Mouse (Mus musculus) frontal cortex, postnatal 25 days (tissue): Measurements from ENCODE around the gene Lbx1.

ENCODE experiments used
- DNase-seq, 2 experiments: peaks; one replicate each; pipeline ENCODE4 v3.0.0; 2022; ENCODE audit warnings: low spot score in 2 of 2

Gene Lbx1

GRCm38 (mm10) chr19:45233496-45234127, 2.0 kb downstream of the Lbx1 start:
- no peak for DNase-seq

DNA sequence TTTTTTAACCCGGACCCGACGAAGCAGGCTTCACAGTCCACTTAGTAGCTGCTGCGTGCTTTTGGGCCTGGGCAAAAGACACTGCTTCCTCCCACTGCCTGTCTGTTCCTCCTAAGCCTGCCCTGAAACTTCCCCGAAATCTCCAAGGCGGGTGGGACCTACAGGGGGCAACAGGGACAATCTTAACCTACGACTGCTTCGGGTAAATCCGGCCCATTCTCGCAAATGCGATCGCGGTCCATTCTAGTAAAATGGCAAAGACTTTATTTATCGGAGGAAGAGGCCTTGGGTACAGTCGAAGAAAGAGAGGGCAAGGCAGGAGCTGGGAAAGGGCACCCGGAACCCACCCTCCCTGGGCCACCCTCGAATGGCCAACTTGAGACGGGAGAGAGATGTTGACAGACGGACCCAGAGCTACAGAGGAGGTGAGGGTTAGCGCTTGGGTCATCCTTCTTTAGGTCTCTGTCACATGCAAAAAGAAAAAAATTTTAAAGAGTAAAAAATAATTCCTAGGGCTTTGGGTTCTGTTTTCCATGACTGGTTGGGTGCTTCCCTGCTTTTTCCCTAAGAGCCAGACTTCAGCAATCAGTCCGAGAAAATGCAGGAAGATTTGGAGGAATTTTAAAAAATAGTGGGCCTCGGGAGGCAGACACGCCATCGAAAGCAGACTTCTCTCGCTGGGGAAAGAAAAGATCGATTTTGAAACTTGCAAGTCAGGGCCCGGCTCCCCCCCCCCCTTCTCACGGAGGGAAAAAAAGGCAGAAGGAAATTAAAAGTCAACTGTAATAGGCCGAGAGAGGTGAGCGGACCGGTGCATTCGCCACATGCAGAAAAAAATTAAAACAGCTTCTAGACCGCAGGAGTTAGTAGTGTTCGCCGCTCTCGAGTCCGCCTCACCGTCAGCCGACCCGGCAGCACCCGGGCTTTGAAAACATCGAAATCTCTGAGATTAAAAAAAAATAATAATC, 2.9 kb downstream of the Lbx1 start:
- no peak for DNase-seq

- DNase-seq = no peak
Measured at GRCm38 (mm10) chr19:45232036-45232410, 3.6 kb downstream of the Lbx1 start.

DNA sequence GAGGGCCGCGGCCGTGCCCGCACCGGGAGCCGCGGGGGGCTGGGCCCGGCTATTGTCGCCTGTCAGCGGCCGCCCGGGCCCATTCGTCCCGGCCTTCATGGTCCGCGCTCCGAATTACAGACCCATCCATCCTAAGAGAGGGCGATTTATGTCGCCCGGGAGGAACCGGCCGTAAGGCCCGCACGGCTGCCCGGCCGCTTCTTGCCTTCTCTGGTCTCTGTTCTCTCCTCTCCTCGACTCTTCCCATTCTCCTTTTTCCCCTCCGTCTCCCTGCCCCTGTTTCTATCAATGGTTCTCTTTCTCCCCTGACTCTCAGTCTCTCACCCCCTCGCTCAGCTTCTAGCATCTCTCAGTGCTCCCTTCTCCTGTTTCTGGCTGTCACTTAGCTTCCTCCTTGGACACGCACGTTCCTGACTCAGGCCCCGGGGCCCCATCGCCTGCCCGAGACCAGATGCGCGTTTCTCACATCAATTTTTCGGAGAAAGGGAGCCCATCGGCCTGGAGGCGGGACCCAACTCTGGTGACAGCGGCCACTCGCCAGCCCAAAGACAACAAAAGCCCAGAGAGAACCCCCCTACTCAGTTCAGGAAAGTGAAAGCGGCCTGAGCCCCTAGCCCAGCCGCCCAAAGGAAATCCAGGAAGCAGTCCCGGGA, 4.1 kb downstream of the Lbx1 start:
- DNase-seq = no peak

- no peak for DNase-seq
Measured at GRCm38 (mm10) chr19:45230848-45231382, 4.7 kb downstream of the Lbx1 start.

DNA sequence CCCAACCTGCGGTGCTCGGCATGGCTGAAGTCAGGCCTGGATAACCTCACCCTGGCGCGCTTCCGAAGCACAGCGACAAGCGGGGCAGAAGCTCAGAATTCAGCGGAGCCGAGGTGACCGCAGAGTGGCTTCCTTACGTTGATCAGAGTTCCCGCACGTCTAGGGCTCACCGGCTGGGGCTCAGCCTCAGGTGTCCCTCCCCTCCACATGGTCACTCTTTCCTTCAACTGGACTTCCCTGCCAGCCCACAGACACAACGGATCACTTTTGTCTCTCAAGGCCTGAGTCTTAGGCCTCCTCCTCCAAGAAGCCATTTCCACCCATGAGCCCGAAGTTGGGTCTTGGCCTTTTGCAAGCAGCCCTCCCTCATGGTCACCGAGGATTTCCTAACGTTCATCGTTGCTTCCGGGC, 5.4 kb downstream of the Lbx1 start:
- no peak for DNase-seq

GRCm38 (mm10) chr19:45229378-45230135, 6.1 kb downstream of the Lbx1 start:
- no peak for DNase-seq

DNA sequence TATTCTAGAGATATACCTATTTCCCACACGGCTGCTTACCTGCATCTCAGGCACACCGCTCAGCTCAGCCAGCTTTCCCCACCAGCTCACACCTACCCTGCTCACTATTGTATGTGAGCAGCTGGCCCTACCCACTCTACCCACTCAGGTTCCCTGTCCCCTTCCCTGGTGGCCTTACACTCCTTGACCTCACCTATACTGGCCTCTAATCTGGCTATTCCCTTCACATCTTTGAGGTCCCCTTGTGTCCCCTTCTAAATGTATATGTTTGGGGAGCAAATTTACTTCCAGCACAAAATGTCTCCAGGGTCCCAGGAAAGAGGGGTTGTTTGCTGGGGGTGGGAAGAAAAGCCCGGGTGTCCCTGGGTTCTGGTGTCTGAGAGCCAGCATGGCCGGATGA, 6.8 kb downstream of the Lbx1 start:
- no peak for DNase-seq

GRCm38 (mm10) chr19:45228097-45228496, 7.5 kb downstream of the Lbx1 start:
- DNase-seq = no peak

- no peak for DNase-seq
Measured at GRCm38 (mm10) chr19:45227671-45228070, 7.9 kb downstream of the Lbx1 start.

GRCm38 (mm10) chr19:45227049-45227448, 8.6 kb downstream of the Lbx1 start:
- DNase-seq = no peak

GRCm38 (mm10) chr19:45226246-45226645, 9.4 kb downstream of the Lbx1 start:
- no peak for DNase-seq

DNA sequence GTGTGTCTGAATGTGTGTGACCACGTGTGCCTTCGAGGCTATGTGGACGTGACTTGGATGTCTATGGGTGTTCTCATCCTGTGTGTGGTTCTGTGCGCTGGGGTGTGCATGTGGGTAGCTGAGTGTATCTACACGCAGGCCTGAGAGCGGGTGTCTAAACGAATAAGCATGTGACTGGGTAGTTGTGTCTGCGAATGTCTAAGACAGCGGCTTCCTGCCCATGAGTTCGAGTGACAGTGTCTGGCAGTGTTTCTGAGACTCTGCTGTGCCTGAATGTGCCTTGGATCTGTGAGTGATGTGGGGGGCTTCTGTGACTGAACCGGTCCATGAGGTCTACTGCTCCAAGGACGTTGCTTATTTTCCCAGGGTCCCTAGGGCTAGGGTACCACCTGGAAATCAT, 10.5 kb downstream of the Lbx1 start:
- DNase-seq = no peak

DNA sequence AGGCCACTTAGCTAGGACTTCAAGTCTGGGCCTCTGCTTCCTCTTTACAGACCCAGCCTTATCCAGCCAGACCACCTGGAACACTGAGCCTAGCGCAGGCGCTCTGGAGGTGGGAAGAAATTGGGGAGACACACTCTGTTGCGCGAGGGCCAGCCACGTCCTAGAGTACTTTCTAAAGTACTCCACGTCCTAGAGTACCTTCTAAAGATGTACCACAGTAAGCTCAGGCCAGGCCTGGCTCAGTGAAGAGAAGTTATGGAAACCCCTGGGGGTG, 11.4 kb downstream of the Lbx1 start:
- no peak for DNase-seq

DNA sequence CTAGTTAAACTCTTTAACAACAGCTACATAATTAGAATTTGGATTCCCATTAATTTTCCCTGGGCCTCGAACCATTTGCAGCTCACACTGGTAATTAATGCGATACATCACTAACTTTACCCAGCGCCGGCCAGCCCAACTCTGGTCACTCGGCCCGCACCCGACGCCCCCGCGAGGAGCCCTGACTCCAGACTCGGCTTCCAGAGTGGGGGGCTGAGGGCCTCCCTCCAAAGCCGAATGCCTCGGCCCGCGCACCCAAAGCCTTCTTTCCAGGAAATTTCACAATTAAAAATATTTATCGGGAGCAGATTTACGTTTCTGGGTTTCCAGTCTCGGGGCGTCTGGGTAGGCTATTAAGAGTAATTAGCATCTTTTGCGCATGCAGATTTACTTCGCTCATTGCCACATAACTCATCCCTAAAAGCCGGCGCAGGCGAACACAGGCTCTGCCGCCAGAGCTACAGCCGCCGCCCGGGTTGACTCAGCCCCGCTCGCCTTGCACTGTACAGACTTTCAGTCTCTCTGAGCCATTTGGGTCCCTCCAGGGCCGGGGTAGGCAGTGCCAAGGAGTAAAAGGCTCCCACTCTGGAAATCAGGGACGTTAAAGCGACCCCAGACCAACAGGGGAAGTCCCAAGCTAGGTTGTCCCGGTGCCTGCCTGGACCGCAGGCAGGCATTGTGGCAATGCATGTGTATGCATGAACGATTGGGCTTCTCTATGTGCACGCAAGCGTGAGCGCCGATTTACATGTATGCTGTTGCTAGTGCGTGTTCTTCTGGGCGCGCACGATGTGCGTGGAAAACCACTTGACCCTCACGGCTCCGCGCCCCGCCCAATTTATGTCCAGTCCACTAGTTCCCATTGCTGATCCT, 12.0 kb downstream of the Lbx1 start:
- no peak for DNase-seq

DNA sequence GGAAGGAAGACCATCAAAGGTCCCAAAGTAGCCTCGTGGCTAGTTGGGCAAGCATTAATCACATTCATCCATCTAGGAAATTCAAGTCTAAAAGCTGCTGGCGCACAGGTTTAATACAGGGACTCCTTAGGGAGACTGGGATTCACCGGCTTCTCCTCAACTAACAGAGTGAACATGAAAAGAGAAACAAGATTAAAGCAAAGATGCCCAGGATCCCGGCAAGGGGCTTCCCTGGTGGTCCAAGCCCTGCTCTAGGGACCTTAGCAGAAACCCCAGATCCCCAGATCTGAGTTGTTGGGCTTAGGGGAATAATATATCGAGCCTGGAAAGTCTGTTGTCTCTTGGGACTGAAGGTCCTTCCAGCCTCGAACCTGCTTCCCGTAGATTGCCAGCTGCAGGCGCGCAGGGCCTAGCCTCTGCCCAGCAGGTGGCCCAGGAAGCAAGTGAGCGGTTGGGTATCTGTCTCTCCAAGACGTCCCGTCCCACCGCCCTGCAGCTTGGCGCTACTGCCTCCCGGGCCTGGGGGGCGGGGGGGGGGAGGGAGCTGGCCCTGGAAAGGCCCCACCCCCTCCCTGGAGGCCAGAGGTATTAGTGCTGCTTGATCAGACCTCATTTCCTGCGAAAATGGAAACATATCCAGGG, 13.3 kb downstream of the Lbx1 start:
- no peak for DNase-seq

DNA sequence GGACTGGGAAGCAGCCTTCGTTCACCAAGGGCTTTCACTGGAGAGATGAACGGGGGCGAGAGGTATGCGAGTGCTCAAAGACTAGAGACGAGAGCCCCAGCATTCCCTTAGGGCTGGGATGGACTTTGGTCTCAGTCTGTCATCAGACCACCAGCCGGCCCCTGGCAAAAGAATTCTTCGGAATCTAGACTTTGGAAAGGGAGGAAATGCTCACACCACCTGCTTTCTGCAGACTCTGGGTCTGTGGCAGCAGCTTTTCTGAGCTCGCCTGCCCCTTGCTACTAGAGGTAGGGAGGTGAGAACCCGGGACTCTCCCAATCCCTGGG, 14.2 kb downstream of the Lbx1 start:
- no peak for DNase-seq

GRCm38 (mm10) chr19:45220593-45221457, 14.8 kb downstream of the Lbx1 start:
- DNase-seq = peak; percentile 55 to 66

DNA sequence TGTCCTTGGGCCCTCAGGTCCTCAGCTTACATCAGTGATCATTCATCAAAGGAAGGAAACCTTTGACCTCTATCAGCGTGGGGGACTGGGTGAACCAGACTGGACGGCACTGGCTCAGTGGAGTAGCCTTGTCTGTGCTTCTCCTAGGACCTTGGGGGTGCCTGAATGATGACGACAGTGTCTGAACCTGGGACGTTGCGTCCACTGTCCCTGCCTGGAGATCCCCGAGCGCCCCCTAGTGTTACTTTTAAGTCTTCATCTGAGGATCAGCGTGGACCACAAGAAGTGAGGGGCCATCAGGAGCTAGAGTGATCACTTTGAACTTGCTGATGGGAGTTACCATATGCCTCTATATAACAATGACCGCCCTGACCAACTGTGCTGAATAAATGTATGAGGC, 19.4 kb downstream of the Lbx1 start:
- no peak for DNase-seq

DNA sequence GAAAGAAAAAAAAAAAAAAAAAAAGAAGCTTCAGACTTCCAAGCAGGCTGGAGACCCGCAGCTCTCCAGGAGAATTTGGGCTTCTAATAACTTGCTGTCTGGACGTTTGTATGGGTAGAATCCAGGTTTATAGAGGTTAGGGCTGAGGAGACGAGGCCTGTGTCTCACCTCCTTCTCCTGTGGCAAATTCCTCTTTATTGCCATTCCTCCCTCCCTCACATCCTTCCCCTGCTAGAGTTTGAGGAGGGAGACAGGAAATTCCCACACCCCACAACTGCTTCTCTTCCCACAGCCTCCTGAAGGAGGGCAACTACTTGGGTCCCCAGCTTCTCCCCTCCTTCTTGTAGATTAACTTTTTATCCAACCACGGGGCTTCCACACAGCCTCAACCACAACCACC, 20.2 kb downstream of the Lbx1 start:
- DNase-seq = no peak
